18 mouse cellular contexts compared by ENCODE assay signal in genomic region chr12:109917761-109918160, GRCm38 (mm10).
"Had no signal": no experiment of that assay in that cellular context is flagged by ENCODE, and none has a peak within 500 bp of the region (broad histone marks: within the 10 kb centered on the region; RNA-seq: fewer than 3 reads in every experiment).

No protein-coding gene starts in this region.

- ATAC-seq: midbrain, embryonic 13.5 days; midbrain, embryonic 16.5 days had no signal

- H3K4me2 ChIP-seq: lung, embryonic 14.5 days; midbrain, embryonic 11.5 days; midbrain, embryonic 13.5 days; neural tube, embryonic 13.5 days; neural tube, embryonic 15.5 days; stomach, embryonic 15.5 days had no signal

- H3K36me3 ChIP-seq: midbrain, embryonic 13.5 days; neural tube, embryonic 13.5 days; neural tube, embryonic 15.5 days; stomach, embryonic 15.5 days had no signal

- H3K4me1 ChIP-seq: midbrain, embryonic 13.5 days; stomach, embryonic 15.5 days had no signal

- H3K9ac ChIP-seq: lung, embryonic 14.5 days; midbrain, embryonic 13.5 days; neural tube, embryonic 13.5 days; neural tube, embryonic 15.5 days; stomach, embryonic 15.5 days had no signal

- H3K27ac ChIP-seq: midbrain, embryonic 13.5 days; neural tube, embryonic 13.5 days; neural tube, embryonic 15.5 days; stomach, embryonic 15.5 days; stomach, postnatal 0 days had no signal

- H3K27me3 ChIP-seq: midbrain, embryonic 13.5 days; neural tube, embryonic 13.5 days; neural tube, embryonic 15.5 days; stomach, embryonic 15.5 days had no signal

- H3K9me3 ChIP-seq: midbrain, embryonic 13.5 days; neural tube, embryonic 13.5 days; neural tube, embryonic 15.5 days; stomach, embryonic 15.5 days had no signal

- DNase-seq: lung, adult 18-20 months; lung, embryonic 14.5 days; lung, postnatal 10 days; lung, postnatal 4 days; retina, postnatal 1 day; right cerebral cortex, adult 18-20 months; right cerebral cortex, postnatal 14 days; thymus, adult 2 months; thymus, postnatal 25 days; thymus, postnatal 4 days had no signal

- H3K4me3 ChIP-seq: midbrain, embryonic 13.5 days; myocyte; neural tube, embryonic 13.5 days; neural tube, embryonic 15.5 days; stomach, embryonic 15.5 days had no signal
